ENCODE assay signal across 29 mouse cellular contexts in genomic region chr2:77976321-77976920, GRCm38 (mm10).
"Had no signal": no experiment of that assay in that cellular context is flagged by ENCODE, and none has a peak within 500 bp of the region (broad histone marks: within the 10 kb centered on the region; RNA-seq: fewer than 3 reads in every experiment).

No protein-coding gene starts in this region.

- DNase-seq: left cerebral cortex, postnatal 4 days; liver; liver, embryonic 13.5 days; liver, postnatal 0 days; lung, adult 18-20 months; lung, adult 2 months; lung, embryonic 14.5 days; lung, postnatal 10 days; lung, postnatal 14 days; lung, postnatal 4 days; midbrain, embryonic 14.5 days had no signal

- ATAC-seq: liver, embryonic 12.5 days; liver, postnatal 0 days; midbrain, embryonic 13.5 days; midbrain, embryonic 15.5 days; midbrain, embryonic 16.5 days had no signal

- H3K9me3 ChIP-seq: limb, embryonic 13.5 days; limb, embryonic 15.5 days; liver, embryonic 13.5 days; liver, embryonic 15.5 days; lung, embryonic 15.5 days; midbrain, embryonic 12.5 days; midbrain, embryonic 13.5 days; midbrain, embryonic 15.5 days; neural tube, embryonic 12.5 days had no signal

- H3K4me1 ChIP-seq: liver, embryonic 12.5 days; liver, embryonic 13.5 days; liver, embryonic 15.5 days; lung, embryonic 15.5 days; midbrain, embryonic 10.5 days; midbrain, embryonic 12.5 days; midbrain, embryonic 13.5 days; midbrain, embryonic 15.5 days; neural tube, embryonic 12.5 days had no signal

- H3K27ac ChIP-seq: limb, embryonic 13.5 days; limb, embryonic 15.5 days; liver, embryonic 12.5 days; liver, embryonic 13.5 days; liver, embryonic 14.5 days; liver, embryonic 15.5 days; lung, embryonic 15.5 days; macrophage; midbrain, embryonic 10.5 days; midbrain, embryonic 12.5 days; midbrain, embryonic 13.5 days; midbrain, embryonic 15.5 days; neural tube, embryonic 12.5 days had no signal

- H3K9ac ChIP-seq: limb, embryonic 13.5 days; limb, embryonic 15.5 days; liver, embryonic 12.5 days; liver, embryonic 13.5 days; liver, embryonic 14.5 days; liver, embryonic 15.5 days; liver, postnatal 0 days; lung, embryonic 14.5 days; lung, embryonic 15.5 days; midbrain, embryonic 12.5 days; midbrain, embryonic 13.5 days; midbrain, embryonic 15.5 days; neural tube, embryonic 12.5 days had no signal

- H3K27me3 ChIP-seq: limb, embryonic 13.5 days; limb, embryonic 15.5 days; liver, embryonic 12.5 days; liver, embryonic 13.5 days; liver, embryonic 15.5 days; lung, embryonic 15.5 days; midbrain, embryonic 12.5 days; midbrain, embryonic 13.5 days; midbrain, embryonic 15.5 days; neural tube, embryonic 12.5 days had no signal

- H3K4me2 ChIP-seq: limb, embryonic 13.5 days; limb, embryonic 15.5 days; liver, embryonic 11.5 days; liver, embryonic 12.5 days; liver, embryonic 13.5 days; liver, embryonic 15.5 days; lung, embryonic 14.5 days; lung, embryonic 15.5 days; midbrain, embryonic 11.5 days; midbrain, embryonic 12.5 days; midbrain, embryonic 13.5 days; midbrain, embryonic 15.5 days; neural tube, embryonic 12.5 days had no signal

- H3K36me3 ChIP-seq: limb, embryonic 13.5 days; limb, embryonic 15.5 days; liver, embryonic 12.5 days; liver, embryonic 13.5 days; liver, embryonic 15.5 days; lung, embryonic 15.5 days; midbrain, embryonic 10.5 days; midbrain, embryonic 12.5 days; midbrain, embryonic 13.5 days; midbrain, embryonic 15.5 days; neural tube, embryonic 12.5 days had no signal

- H3K4me3 ChIP-seq: left cerebral cortex, adult 2 months; limb, embryonic 13.5 days; limb, embryonic 15.5 days; liver, embryonic 12.5 days; liver, embryonic 13.5 days; liver, embryonic 15.5 days; lung, embryonic 15.5 days; megakaryocyte, embryonic 14.5 days; midbrain, embryonic 10.5 days; midbrain, embryonic 12.5 days; midbrain, embryonic 13.5 days; midbrain, embryonic 15.5 days; myocyte; neural tube, embryonic 12.5 days had no signal
